ENCODE assay signal across 21 mouse cellular contexts in the genomic region with DNA sequence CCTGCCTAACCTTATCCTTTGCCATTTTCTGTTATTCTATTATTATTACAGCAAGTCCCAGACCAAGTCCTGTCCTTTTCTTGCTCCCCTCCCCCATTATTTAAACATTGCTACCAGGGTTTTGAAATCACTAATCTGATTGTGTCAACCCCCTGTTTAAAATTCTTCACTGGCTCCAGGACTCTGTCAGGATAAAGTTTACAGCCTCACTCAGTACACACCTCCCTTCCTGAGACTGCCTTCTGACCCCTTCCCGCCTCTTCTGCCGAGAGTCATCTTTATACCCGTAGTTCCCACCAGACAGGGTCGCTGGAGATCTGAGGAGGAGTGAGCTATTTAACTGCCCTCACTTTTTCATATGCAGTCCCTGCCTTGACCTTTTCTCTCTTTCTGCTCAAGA.
DNase-seq lines count a peak whose midpoint lies in the region; ATAC-seq and TF ChIP-seq lines count a peak whose summit lies in the region.
"Had no signal": no experiment of that assay in that cellular context is flagged by ENCODE, and none has a peak within 500 bp of the region (broad histone marks: within the 10 kb centered on the region; RNA-seq: fewer than 3 reads in every experiment).

No protein-coding gene starts in this region.

- 10% methylated on average over 4 of the region's 4 CpGs for WGBS in kidney, embryonic 16.5 days
- WGBS in lung, postnatal 0 days = 11% methylated on average over 4 of the region's 4 CpGs
- WGBS in lung, adult 2 months = 25% methylated on average over 4 of the region's 4 CpGs

- DNase-seq in embryo, embryonic 10.5 days (ENCODE audit: low spot score) = peak; percentile 30
- no peak for DNase-seq in embryo, embryonic 9.5 days (ENCODE audit: extremely low spot score)
- DNase-seq in kidney, postnatal 10 days = no peak
- DNase-seq in lung, postnatal 0 days (ENCODE audit: low spot score) = peak; percentile 76
- DNase-seq in lung, adult 2 months = no peak
- peak; percentile 58 for DNase-seq in yolk sac, embryonic 10.5 days (ENCODE audit: low spot score)
- DNase-seq: adrenal gland, postnatal 10 days; cerebellum, adult 9-11 months; heart, postnatal 10 days; layer of hippocampus, adult 9-11 months; right cerebral cortex, postnatal 4 days had no signal

- H3K4me2 ChIP-seq in kidney, embryonic 16.5 days (replicated peaks; ENCODE audit: low read depth, low read length) = no peak overlapping the region
- H3K4me2 ChIP-seq in lung, postnatal 0 days (replicated peaks; ENCODE audit: low read depth, low read length) = no peak overlapping the region
- H3K4me2 ChIP-seq: embryonic facial prominence, embryonic 15.5 days; hindbrain, embryonic 12.5 days; midbrain, embryonic 12.5 days; neural tube, embryonic 12.5 days had no signal

- no peaks in the 10 kb centered on the region for H3K36me3 ChIP-seq in kidney, embryonic 16.5 days (ENCODE audit: insufficient read depth, low read length)
- no peaks in the 10 kb centered on the region for H3K36me3 ChIP-seq in lung, postnatal 0 days (ENCODE audit: insufficient read depth, low read length)
- H3K36me3 ChIP-seq: embryonic facial prominence, embryonic 15.5 days; heart, embryonic 10.5 days; hindbrain, embryonic 12.5 days; midbrain, embryonic 12.5 days; neural tube, embryonic 12.5 days had no signal

- no peak overlapping the region for H3K4me3 ChIP-seq in kidney, embryonic 16.5 days (ENCODE audit: low read length)
- H3K4me3 ChIP-seq in lung, postnatal 0 days (ENCODE audit: low read depth, low read length) = no peak overlapping the region
- H3K4me3 ChIP-seq in lung, adult 2 months (replicated peaks; ENCODE audit: extremely low read depth, low read depth, low read length) = no peak overlapping the region
- H3K4me3 ChIP-seq: embryonic facial prominence, embryonic 15.5 days; heart, embryonic 10.5 days; hindbrain, embryonic 12.5 days; left cerebral cortex, adult 2 months; midbrain, embryonic 12.5 days; neural tube, embryonic 12.5 days had no signal

- peaks cover 18% of the 10 kb centered on the region; the same call in 1 of the 2 replicates for H3K4me1 ChIP-seq in kidney, embryonic 16.5 days (ENCODE audit: insufficient read depth, low read length)
- no peaks in the 10 kb centered on the region; the same call in 1 of the 2 replicates for H3K4me1 ChIP-seq in lung, postnatal 0 days (ENCODE audit: insufficient read depth, low read depth, low read length)
- peaks cover 17% of the 10 kb centered on the region for H3K4me1 ChIP-seq in lung, adult 2 months (ENCODE audit: control insufficient read depth, insufficient read depth, low read length)
- H3K4me1 ChIP-seq: neural tube, embryonic 12.5 days had no signal

- 0 out of 2 replicates have a peak, but pooled peaks have one; percentile 4 for TF ChIP-seq EP300 in lung, postnatal 0 days (IDR thresholded peaks at IDR 0.05)

- peak; percentile 51; the same call in 1 of the 2 replicates for ATAC-seq in kidney, embryonic 16.5 days (ENCODE audit: low FRiP score, low TSS enrichment)
- ATAC-seq in lung, postnatal 0 days = peak; percentile 70
- ATAC-seq: CD4-positive, CD25-positive, alpha-beta regulatory T cell, adult 4 months; inflammation-experienced regulatory T-cells, adult 6 months; Patski had no signal

- no peak for TF ChIP-seq POLR2A in lung, adult 2 months (IDR thresholded peaks at IDR 0.05; ENCODE audit: borderline replicate concordance, extremely low read depth, low read depth, low read length)

- H3K9me3 ChIP-seq in kidney, embryonic 16.5 days (ENCODE audit: low read length) = no peaks in the 10 kb centered on the region
- no peaks in the 10 kb centered on the region for H3K9me3 ChIP-seq in lung, postnatal 0 days (ENCODE audit: low read length)
- H3K9me3 ChIP-seq: embryonic facial prominence, embryonic 15.5 days; heart, embryonic 10.5 days; hindbrain, embryonic 12.5 days; midbrain, embryonic 12.5 days; neural tube, embryonic 12.5 days had no signal

- no peak overlapping the region for H3K9ac ChIP-seq in kidney, embryonic 16.5 days (replicated peaks; ENCODE audit: low read length)
- H3K9ac ChIP-seq in lung, postnatal 0 days (replicated peaks; ENCODE audit: low read depth) = no peak overlapping the region
- H3K9ac ChIP-seq: embryonic facial prominence, embryonic 15.5 days; hindbrain, embryonic 12.5 days; midbrain, embryonic 12.5 days; neural tube, embryonic 12.5 days had no signal

- no peaks in the 10 kb centered on the region for H3K27me3 ChIP-seq in kidney, embryonic 16.5 days (ENCODE audit: insufficient read depth, low read length)
- H3K27me3 ChIP-seq in lung, postnatal 0 days (replicated peaks; ENCODE audit: insufficient read depth, low read length) = no peaks in the 10 kb centered on the region
- H3K27me3 ChIP-seq: embryonic facial prominence, embryonic 15.5 days; hindbrain, embryonic 12.5 days; midbrain, embryonic 12.5 days; neural tube, embryonic 12.5 days; Patski had no signal

- H3K27ac ChIP-seq in kidney, embryonic 16.5 days (ENCODE audit: low read length) = no peak overlapping the region
- H3K27ac ChIP-seq in lung, postnatal 0 days (ENCODE audit: low read length) = peak overlapping the region; percentile 48
- H3K27ac ChIP-seq: embryonic facial prominence, embryonic 15.5 days; heart, embryonic 10.5 days; hindbrain, embryonic 12.5 days; left cerebral cortex, adult 2 months; midbrain, embryonic 12.5 days; neural tube, embryonic 12.5 days had no signal

- TF ChIP-seq CTCF in lung, postnatal 0 days (IDR thresholded peaks at IDR 0.05) = peak; percentile 25
- TF ChIP-seq CTCF in lung, adult 2 months (IDR thresholded peaks at IDR 0.05; ENCODE audit: insufficient read depth, low read length) = no peak

Comparison
In these comparisons a context has a peak if more than half of its experiments do, and no peak if none do; other contexts are left out.
1. DNase-seq: peak in embryo, embryonic 10.5 days (single experiment), lung, postnatal 0 days (single experiment) and yolk sac, embryonic 10.5 days (single experiment); none in embryo, embryonic 9.5 days (single experiment), kidney, postnatal 10 days (single experiment) and lung, adult 2 months (single experiment).